In the genomic region with DNA sequence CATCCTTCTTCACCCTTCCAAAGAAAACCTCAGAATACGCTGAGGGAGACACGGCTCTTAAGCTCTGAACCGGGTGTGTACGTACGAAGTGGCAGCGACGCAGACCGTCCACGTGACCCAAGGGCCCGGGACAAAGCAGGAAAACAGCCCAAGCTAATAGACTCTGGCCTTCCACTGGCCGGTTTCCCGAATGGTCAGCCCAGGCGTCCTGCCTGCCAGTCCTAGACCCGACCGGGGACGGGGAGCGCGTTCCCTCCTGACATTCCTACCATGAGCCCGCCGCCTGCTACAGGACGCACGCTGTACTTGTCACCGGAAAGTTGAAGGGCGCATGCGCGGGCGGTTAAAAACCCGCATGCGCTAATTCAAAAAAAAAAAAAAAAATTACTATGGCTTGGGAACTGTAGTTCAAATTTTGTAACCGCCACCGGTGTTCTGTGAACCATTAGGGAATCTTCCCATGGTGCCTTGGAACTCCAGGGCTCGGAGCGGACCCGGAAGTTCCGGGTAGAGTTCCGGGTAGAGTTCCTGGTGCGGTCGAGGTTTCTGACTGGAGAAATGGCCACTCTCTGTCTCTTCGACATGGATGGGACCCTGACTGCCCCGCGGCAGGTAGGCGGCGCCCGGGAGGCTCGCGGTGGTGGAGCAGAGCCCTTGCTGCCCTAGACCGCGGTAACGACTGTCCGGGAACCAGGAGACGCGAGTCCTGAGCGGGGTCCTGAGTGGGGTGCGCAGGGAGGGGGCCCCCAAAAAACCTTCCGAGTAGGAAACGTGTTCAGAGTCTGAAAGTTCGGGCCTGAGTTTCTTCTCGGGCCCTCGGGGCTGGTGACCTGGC, we compare ENCODE assay signal across 8 mouse cellular contexts. TPM values are rescaled to one million over a fixed set of nuclear protein-coding genes. Genes with fewer than 3 reads are reported as not detected.
DNase-seq lines count a peak whose midpoint lies in the region; ATAC-seq lines count a peak whose summit lies in the region.

Gene Pmm2 (plus strand): TSS at position 458 of the 835 bp plus-strand sequence.
Gene Tmem186 (minus strand): TSS at position 496 of the 835 bp plus-strand sequence.

- H3K27me3 ChIP-seq in hindbrain, embryonic 15.5 days = no peaks in the 10 kb centered on the region

- ATAC-seq in hindbrain, embryonic 15.5 days (ENCODE audit: low FRiP score, low read depth) = peak; percentile 94

- peak within 1 kb of the TSS; percentile 90 for H3K27ac ChIP-seq in hindbrain, embryonic 15.5 days (replicated peaks)

- no peaks in the 10 kb centered on the region for H3K9me3 ChIP-seq in hindbrain, embryonic 15.5 days

- H3K9ac ChIP-seq in hindbrain, embryonic 15.5 days = peak within 1 kb of the TSS; percentile 68

- DNase-seq in T-cell, adult 2 months (ENCODE audit: low spot score) = peak; percentile 76
- DNase-seq in cerebellum, postnatal 36 days = peak; percentile 87
- peak; percentile 86 to 89 for DNase-seq in frontal cortex, postnatal 36 days (ENCODE audit: low spot score in 2 of 2)
- DNase-seq in left cerebral cortex, adult 11 months (ENCODE audit: low spot score) = peak; percentile 84
- peak; percentile 86 to 91 for DNase-seq in lung, postnatal 4 days
- DNase-seq in retina, postnatal 7 days (ENCODE audit: low read depth, low spot score) = peak; percentile 80
- DNase-seq in urinary bladder, adult 2 months (ENCODE audit: low spot score) = peak; percentile 74

- H3K4me1 ChIP-seq in hindbrain, embryonic 15.5 days (replicated peaks) = peaks cover 35% of the 10 kb centered on the region

- H3K4me3 ChIP-seq in hindbrain, embryonic 15.5 days = peak within 1 kb of the TSS; percentile 67

- H3K36me3 ChIP-seq in hindbrain, embryonic 15.5 days = peaks cover 1% of the 10 kb centered on the region

- WGBS in hindbrain, embryonic 15.5 days = under 1% methylated on average over 59 of the region's 59 CpGs

- H3K4me2 ChIP-seq in hindbrain, embryonic 15.5 days = peak within 1 kb of the TSS; percentile 93

RNA-seq across cellular contexts. Expression of gene Pmm2, which starts in this region (rescaled TPM):
- polyA plus RNA-seq in hindbrain, embryonic 15.5 days (2015; fragmentation: Nextera tagmentation; extraction: Ambion mirVana) = 39.0 and 39.7 TPM in 2 replicates
- polyA plus RNA-seq in urinary bladder, adult 2 months (2012; rRNA removed) = 51.1 and 52.1 TPM in 2 replicates

RNA-seq across cellular contexts. Expression of gene Tmem186, which starts in this region (rescaled TPM):
- 20.2 and 22.0 TPM in 2 replicates for polyA plus RNA-seq in hindbrain, embryonic 15.5 days (2015; fragmentation: Nextera tagmentation; extraction: Ambion mirVana)
- 12.3 and 13.7 TPM in 2 replicates for polyA plus RNA-seq in urinary bladder, adult 2 months (2012; rRNA removed)

Comparison
In these comparisons a context has a peak if more than half of its experiments do, and no peak if none do; other contexts are left out.
1. Peak in every context shown above with its lines: DNase-seq, ATAC-seq, H3K4me3 ChIP-seq and H3K27ac ChIP-seq.